Mouse (Mus musculus) hematopoietic stem cell, adult 5-6 weeks (primary cell): ENCODE measurements around the gene Mfsd12. TPM values are rescaled to one million over a fixed set of nuclear protein-coding genes. Genes with fewer than 3 reads are reported as not detected.

Source experiments
- ATAC-seq, 2 experiments: fragments of 125-278 bp in 1 of 2; replicated peaks in 1 of 2; 2 replicates each; pipeline ENCODE4 v1.8.0; 2016 to 2017; ENCODE audit warnings: inconsistent platforms in 2 of 2, mild to moderate bottlenecking in 2 of 2, moderate number of reproducible peaks in 2 of 2, low read depth in 1 of 2, moderate TSS enrichment in 1 of 2; ENCODE audit not compliant: low FRiP score in 2 of 2, poor library complexity in 2 of 2, severe bottlenecking in 2 of 2, insufficient read depth in 1 of 2, low TSS enrichment in 1 of 2
- total RNA-seq: library from RNA; stranded (forward); fragments of 172-1452, 232-1000 nt; gene quantifications from 2 replicates; pipeline ENCODE4 v1.2.3, GENCODE M21; 2017

Mfsd12 gene
- 10.4 and 16.9 TPM in 2 replicates for total RNA-seq

- peak; percentile 60 to 83 for ATAC-seq
Measured at GRCm38 (mm10) chr10:81356991-81357844, at the start of gene Mfsd12. TSS of gene Mfsd12 (plus strand) at chr10:81357491.

GRCm38 (mm10) chr10:81309571-81309970 is 47.7 kb upstream of the Mfsd12 start:
- ATAC-seq: no peak

GRCm38 (mm10) chr10:81313581-81313980 is 43.7 kb upstream of the Mfsd12 start:
- ATAC-seq: no peak

- ATAC-seq: no peak
Measured at GRCm38 (mm10) chr10:81314201-81314600, 43.1 kb upstream of the Mfsd12 start.

- ATAC-seq: no peak
Measured at GRCm38 (mm10) chr10:81315587-81315986, 41.7 kb upstream of the Mfsd12 start.

- ATAC-seq: no peak
Measured at GRCm38 (mm10) chr10:81316338-81317060, 40.8 kb upstream of the Mfsd12 start.

- 0 out of 4 replicates have a peak, but pooled peaks of 1 of the 2 experiments have one; percentile 6 for ATAC-seq
Measured at GRCm38 (mm10) chr10:81317273-81317672, 40.0 kb upstream of the Mfsd12 start.

GRCm38 (mm10) chr10:81318589-81319329 is 38.5 kb upstream of the Mfsd12 start:
- ATAC-seq: no peak

- ATAC-seq: no peak
Measured at GRCm38 (mm10) chr10:81319330-81319699, 38.0 kb upstream of the Mfsd12 start.

- ATAC-seq: peak; percentile 67 to 75
Measured at GRCm38 (mm10) chr10:81319741-81320549, 37.3 kb upstream of the Mfsd12 start.

GRCm38 (mm10) chr10:81320550-81321347 is 36.5 kb upstream of the Mfsd12 start, which contains the start of gene Cactin:
TSS of gene Cactin (plus strand) at chr10:81321103.
- peak; percentile 79 to 86 for ATAC-seq

GRCm38 (mm10) chr10:81321436-81321835 is 35.9 kb upstream of the Mfsd12 start:
- ATAC-seq: no peak

GRCm38 (mm10) chr10:81322444-81322843 is 34.8 kb upstream of the Mfsd12 start:
- ATAC-seq: no peak

GRCm38 (mm10) chr10:81323141-81323775 is 34.0 kb upstream of the Mfsd12 start:
- no peak for ATAC-seq

GRCm38 (mm10) chr10:81323791-81324530 is 33.3 kb upstream of the Mfsd12 start:
- no peak for ATAC-seq
